Mouse (Mus musculus) cortical plate, adult 2 months (tissue): ENCODE results near the gene St13. TPM values are rescaled to one million over a fixed set of nuclear protein-coding genes. Genes with fewer than 3 reads are reported as not detected.

Experiments used
- H3K27ac ChIP-seq: fragments of 200-500 bp; 2 replicates; pipeline ENCODE4 v1.5.1; 2012; ENCODE audit warnings: low read length, control low read depth, inconsistent platforms; ENCODE audit not compliant: insufficient read depth
- H3K4me1 ChIP-seq: fragments of 200-500 bp; 2 replicates; pipeline ENCODE4 v1.6.1; 2011; ENCODE audit warnings: low read length; ENCODE audit not compliant: control insufficient read depth, insufficient read depth
- H3K4me3 ChIP-seq: fragments of 200-500 bp; 2 replicates; pipeline ENCODE4 v1.5.1; 2011; ENCODE audit warnings: mild to moderate bottlenecking, low read length, control low read depth; ENCODE audit not compliant: insufficient read depth
- CTCF ChIP-seq: fragments of 200-500 bp; IDR thresholded peaks from 2 replicates; pipeline ENCODE4 v1.5.1; 2011; ENCODE audit warnings: mild to moderate bottlenecking, control low read depth, low read length; ENCODE audit not compliant: insufficient read depth; ENCODE audit errors: extremely low read depth
- POLR2A ChIP-seq: fragments of 200-500 bp; IDR thresholded peaks from 2 replicates; pipeline ENCODE4 v1.6.1; 2011; ENCODE audit warnings: mild to moderate bottlenecking, low read length, control low read depth; ENCODE audit not compliant: insufficient read depth; ENCODE audit errors: extremely low read depth
- polyA plus RNA-seq: library from polyadenylated mRNA; depleted of rRNA; stranded (reverse); fragments of >200 nt; gene quantifications from 2 replicates; pipeline ENCODE4 v1.2.3, GENCODE M21; 2012; rRNA removed

Gene St13
- polyA plus RNA-seq, 1 experiment, result 72.9 TPM

- Histone ChIP-seq H3K27ac (no peak overlapping the region), H3K4me1 (no peaks in the 10 kb centered on the region; the same call in 1 of the 2 replicates), H3K4me3 (no peak overlapping the region)
- TF ChIP-seq CTCF (no peak), POLR2A (no peak)
Measured at GRCm38 (mm10) chr15:81329721-81330369, 70.0 kb downstream of the St13 start.

GRCm38 (mm10) chr15:81327501-81327900 is 72.4 kb downstream of the St13 start:
- H3K27ac ChIP-seq, result no peak overlapping the region
- H3K4me1 ChIP-seq, result no peaks in the 10 kb centered on the region; the same call in 1 of the 2 replicates
- H3K4me3 ChIP-seq, result no peak overlapping the region
- TF ChIP-seq CTCF (no peak), POLR2A (no peak)

- no peak overlapping the region for H3K4me3 ChIP-seq
- H3K27ac ChIP-seq, result no peak overlapping the region
- no peaks in the 10 kb centered on the region; the same call in 1 of the 2 replicates for H3K4me1 ChIP-seq
- TF ChIP-seq POLR2A (no peak), CTCF (no peak)
Measured at GRCm38 (mm10) chr15:81324979-81325378, 74.9 kb downstream of the St13 start.

GRCm38 (mm10) chr15:81320137-81320536 is 79.7 kb downstream of the St13 start:
- TF ChIP-seq CTCF, result no peak
- TF ChIP-seq POLR2A, result no peak
- H3K4me3 ChIP-seq, result no peak overlapping the region
- H3K27ac ChIP-seq, result no peak overlapping the region
- no peaks in the 10 kb centered on the region; the same call in 1 of the 2 replicates for H3K4me1 ChIP-seq

- TF ChIP-seq POLR2A (no peak), CTCF (no peak)
- no peak overlapping the region for H3K27ac ChIP-seq
Measured at GRCm38 (mm10) chr15:81319462-81319861, 80.4 kb downstream of the St13 start.

GRCm38 (mm10) chr15:81313928-81314327 is 85.9 kb downstream of the St13 start:
- Histone ChIP-seq H3K4me3 (no peak overlapping the region), H3K4me1 (no peaks in the 10 kb centered on the region), H3K27ac (no peak overlapping the region)
- no peak for TF ChIP-seq CTCF
- no peak for TF ChIP-seq POLR2A

More at GRCm38 (mm10) chr15:81319462-81319861, 80.4 kb downstream of the St13 start:
- Histone ChIP-seq H3K4me1 (no peaks in the 10 kb centered on the region), H3K4me3 (no peak overlapping the region)

Other genes starting within 250 kb of the St13 start
- gene Mrtfa, start 209.3 kb downstream of the St13 start, polyA plus RNA-seq, result 30.9 and 38.0 TPM in 2 replicates
- gene Mchr1, start 164.6 kb downstream of the St13 start, polyA plus RNA-seq, result 21.9 and 22.7 TPM in 2 replicates
- 47.7 and 47.9 TPM in 2 replicates for gene Slc25a17, start 39.3 kb downstream of the St13 start, polyA plus RNA-seq
- 9.5 and 10.2 TPM in 2 replicates for gene Xpnpep3, start 61 bp upstream of the St13 start, polyA plus RNA-seq
- gene Dnajb7, start 8.2 kb upstream of the St13 start, polyA plus RNA-seq, result not detected in 2 replicates
- gene Rbx1, start 66.2 kb upstream of the St13 start, polyA plus RNA-seq, result 172 and 175 TPM in 2 replicates
- gene Ep300, start 185.3 kb upstream of the St13 start, polyA plus RNA-seq, result 27.5 and 28.8 TPM in 2 replicates